Mouse (Mus musculus): ENCODE data around the gene Cwc22. TPM values are rescaled to one million over a fixed set of nuclear protein-coding genes. Genes with fewer than 3 reads are reported as not detected.

Cwc22 gene
- polyA plus RNA-seq, 1 experiment from 2014 or later: 47.2 TPM

DNA sequence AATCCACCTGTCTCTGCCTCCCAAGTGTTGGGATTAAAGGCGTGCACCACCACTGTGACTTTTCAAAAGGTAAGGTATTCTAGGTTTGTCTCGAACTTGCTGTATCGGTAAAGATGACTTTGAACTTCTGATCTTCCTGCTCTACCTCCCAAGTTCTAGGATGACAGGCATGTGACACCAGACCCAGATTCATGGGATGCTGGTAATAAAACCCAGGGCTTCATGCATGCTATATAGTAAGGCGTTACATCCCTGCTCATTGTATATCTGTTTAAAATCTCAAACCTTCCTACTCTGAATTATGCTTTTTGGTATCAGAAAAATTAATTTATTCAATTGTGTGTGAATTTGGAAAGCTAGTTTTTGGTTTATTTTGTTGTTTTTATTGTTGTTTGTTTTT lies 59.0 kb downstream of the Cwc22 start:
- Histone ChIP-seq H3K27ac (replicated peaks; ENCODE audit: low read depth, low read length) (no peak overlapping the region), H3K9me3 (ENCODE audit: control insufficient read depth, low read length) (no peaks in the 10 kb centered on the region)

DNA sequence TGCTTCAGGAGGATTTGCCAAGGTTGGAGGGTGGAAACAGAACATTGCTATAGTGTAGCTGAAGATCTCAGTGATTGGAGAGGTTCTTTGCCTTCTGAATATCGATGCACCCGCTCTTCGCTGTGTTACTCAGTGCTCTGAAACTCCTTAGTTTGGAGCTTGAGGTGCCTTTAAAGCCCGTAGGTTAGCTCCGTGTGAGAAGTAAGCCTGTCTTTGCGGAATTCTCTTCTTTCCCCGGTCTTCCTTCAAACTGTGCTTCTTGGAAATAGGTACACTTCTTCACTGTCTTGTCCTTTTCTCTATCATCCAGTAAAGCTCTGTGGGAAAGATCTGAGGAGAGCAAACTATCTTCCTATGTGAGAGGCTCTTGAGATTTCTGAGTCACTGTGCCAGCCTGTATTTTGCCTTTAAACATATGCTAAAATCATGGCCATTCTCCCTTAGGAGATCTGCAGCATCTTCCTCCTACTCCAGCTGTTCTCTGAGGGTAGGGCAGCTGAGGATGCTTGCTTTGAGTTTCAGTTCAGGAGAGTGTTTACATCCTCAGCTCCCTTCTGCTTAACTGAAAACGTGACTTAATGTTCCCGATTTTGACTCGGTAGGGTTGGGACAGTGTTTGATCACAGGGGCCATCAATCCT lies 60.6 kb downstream of the Cwc22 start:
- Histone ChIP-seq H3K4me1 (ENCODE audit: control insufficient read depth, insufficient read depth, low read length) (no peaks in the 10 kb centered on the region), H3K9me3 (ENCODE audit: control insufficient read depth, low read length) (no peaks in the 10 kb centered on the region), H3K36me3 (ENCODE audit: control insufficient read depth, insufficient read depth, low read length) (no peaks in the 10 kb centered on the region), H3K27me3 (ENCODE audit: control insufficient read depth, insufficient read depth, low read length) (no peaks in the 10 kb centered on the region), H3K4me2 (ENCODE audit: low read depth, severe bottlenecking) (no peak overlapping the region), H3K4me3 (ENCODE audit: low read depth, low read length) (no peak overlapping the region), H3K27ac (replicated peaks; ENCODE audit: low read depth, low read length) (no peak overlapping the region), H3K9ac (ENCODE audit: low read length) (no peak overlapping the region)
- WGBS: 84% methylated on average over 10 of the region's 10 CpGs
- ATAC-seq (ENCODE audit: insufficient number of reproducible peaks, low FRiP score, low TSS enrichment, low read depth) (no peak), DNase-seq (ENCODE audit: low spot score) (no peak)

More for the DNA sequence above, 59.0 kb downstream of the Cwc22 start:
- no peaks in the 10 kb centered on the region for H3K4me1 ChIP-seq (ENCODE audit: control insufficient read depth, insufficient read depth, low read length)
- H3K9ac ChIP-seq (ENCODE audit: low read length): no peak overlapping the region
- no peak overlapping the region for H3K4me2 ChIP-seq (ENCODE audit: low read depth, severe bottlenecking)
- H3K4me3 ChIP-seq (ENCODE audit: low read depth, low read length): no peak overlapping the region
- ATAC-seq (ENCODE audit: insufficient number of reproducible peaks, low FRiP score, low TSS enrichment, low read depth) (no peak), DNase-seq (ENCODE audit: low spot score) (peak; percentile 9)
- 92% methylated on average over 4 of the region's 4 CpGs for WGBS
- H3K36me3 ChIP-seq (ENCODE audit: control insufficient read depth, insufficient read depth, low read length): no peaks in the 10 kb centered on the region
- H3K27me3 ChIP-seq (ENCODE audit: control insufficient read depth, insufficient read depth, low read length): no peaks in the 10 kb centered on the region

- WGBS: 94% methylated on average over 6 of the region's 6 CpGs
- ATAC-seq (ENCODE audit: insufficient number of reproducible peaks, low FRiP score, low TSS enrichment, low read depth) (no peak), DNase-seq (ENCODE audit: low spot score) (peak; percentile 9)
- Histone ChIP-seq H3K4me1 (ENCODE audit: control insufficient read depth, insufficient read depth, low read length) (no peaks in the 10 kb centered on the region), H3K4me2 (ENCODE audit: low read depth, severe bottlenecking) (no peak overlapping the region), H3K27me3 (ENCODE audit: control insufficient read depth, insufficient read depth, low read length) (no peaks in the 10 kb centered on the region), H3K36me3 (ENCODE audit: control insufficient read depth, insufficient read depth, low read length) (no peaks in the 10 kb centered on the region), H3K4me3 (ENCODE audit: low read depth, low read length) (no peak overlapping the region), H3K27ac (replicated peaks; ENCODE audit: low read depth, low read length) (no peak overlapping the region), H3K9ac (ENCODE audit: low read length) (no peak overlapping the region), H3K9me3 (ENCODE audit: control insufficient read depth, low read length) (no peaks in the 10 kb centered on the region)
Observed at GRCm38 (mm10) chr2:77885036-77885435, 61.1 kb downstream of the Cwc22 start.

GRCm38 (mm10) chr2:77884491-77884890 lies 61.7 kb downstream of the Cwc22 start:
- WGBS: 86% methylated on average over 3 of the region's 3 CpGs
- H3K4me1 ChIP-seq (ENCODE audit: control insufficient read depth, insufficient read depth, low read length): no peaks in the 10 kb centered on the region
- no peak overlapping the region for H3K9ac ChIP-seq (ENCODE audit: low read length)
- ATAC-seq (ENCODE audit: insufficient number of reproducible peaks, low FRiP score, low TSS enrichment, low read depth) (no peak), DNase-seq (ENCODE audit: low spot score) (peak; percentile 8)
- H3K9me3 ChIP-seq (ENCODE audit: control insufficient read depth, low read length): no peaks in the 10 kb centered on the region
- no peak overlapping the region for H3K4me2 ChIP-seq (ENCODE audit: low read depth, severe bottlenecking)
- H3K27ac ChIP-seq (replicated peaks; ENCODE audit: low read depth, low read length): no peak overlapping the region
- H3K4me3 ChIP-seq (ENCODE audit: low read depth, low read length): no peak overlapping the region
- H3K27me3 ChIP-seq (ENCODE audit: control insufficient read depth, insufficient read depth, low read length): no peaks in the 10 kb centered on the region
- no peaks in the 10 kb centered on the region for H3K36me3 ChIP-seq (ENCODE audit: control insufficient read depth, insufficient read depth, low read length)

DNA sequence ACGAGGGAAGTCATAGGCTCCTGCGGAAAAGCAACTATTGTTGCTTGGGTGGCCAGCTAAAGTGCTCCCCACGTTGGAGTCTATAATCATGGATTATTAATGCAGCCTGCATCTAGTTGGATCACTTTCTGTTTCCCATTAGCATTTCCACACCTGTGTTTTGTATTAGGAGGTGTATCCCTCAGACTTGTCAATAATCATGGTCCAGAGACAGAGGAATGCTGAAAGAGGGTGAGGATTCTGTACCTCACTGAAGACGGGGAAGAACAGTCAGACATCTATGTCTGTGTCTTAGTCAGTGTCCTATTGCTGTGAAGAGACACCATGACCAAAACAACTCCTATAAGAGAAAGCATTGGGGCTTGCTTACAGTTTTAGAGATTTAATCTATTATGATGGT lies 63.2 kb downstream of the Cwc22 start:
- ATAC-seq (ENCODE audit: insufficient number of reproducible peaks, low FRiP score, low TSS enrichment, low read depth): no peak

DNA sequence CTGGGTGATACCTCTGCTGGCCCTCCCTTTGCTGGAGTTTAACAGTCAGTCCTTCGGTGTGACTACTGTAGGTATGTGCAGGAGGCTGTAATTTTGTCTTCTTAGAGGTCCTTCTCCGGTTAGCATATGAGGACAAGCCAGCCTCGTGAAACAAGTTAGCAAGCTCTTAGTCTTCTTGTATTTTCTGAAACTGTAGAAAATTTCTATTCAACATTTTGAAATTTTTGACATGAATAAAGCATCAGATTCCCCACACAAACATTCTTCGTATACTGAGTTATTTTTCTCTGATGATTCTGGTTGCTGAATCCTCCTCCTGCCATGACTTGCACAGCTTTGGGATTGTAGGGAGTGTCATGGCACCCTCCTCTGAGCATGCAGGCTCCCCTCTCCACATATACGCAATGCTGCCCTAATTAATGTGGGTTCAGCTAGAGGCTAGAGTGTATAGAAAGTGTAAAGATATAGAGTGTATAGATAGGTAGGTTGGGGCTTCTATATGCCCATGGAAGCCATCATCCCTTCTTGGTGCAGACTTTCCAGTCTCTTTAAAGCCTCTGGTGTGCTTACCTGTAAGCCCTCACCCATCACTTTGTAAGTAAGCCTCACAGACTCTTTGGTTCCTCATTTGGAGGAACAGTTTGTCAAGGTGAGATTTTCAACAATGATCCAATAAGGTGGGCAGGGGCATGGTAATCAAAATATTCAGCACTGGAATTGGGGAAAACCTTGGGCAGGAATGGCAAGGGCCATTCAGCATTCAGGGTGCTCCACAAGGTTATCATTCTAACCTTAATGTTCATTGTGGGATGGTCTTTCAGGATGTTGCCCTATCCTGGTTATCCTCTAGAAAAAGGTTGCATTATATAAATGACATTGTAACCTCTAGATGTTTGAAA lies 64.6 kb downstream of the Cwc22 start:
- H3K27me3 ChIP-seq (ENCODE audit: control insufficient read depth, insufficient read depth, low read length): no peaks in the 10 kb centered on the region
- no peak overlapping the region for H3K4me2 ChIP-seq (ENCODE audit: low read depth, severe bottlenecking)
- ATAC-seq (ENCODE audit: insufficient number of reproducible peaks, low FRiP score, low TSS enrichment, low read depth) (no peak), DNase-seq (ENCODE audit: low spot score) (no peak)
- no peaks in the 10 kb centered on the region for H3K9me3 ChIP-seq (ENCODE audit: control insufficient read depth, low read length)
- no peak overlapping the region for H3K9ac ChIP-seq (ENCODE audit: low read length)
- no peaks in the 10 kb centered on the region for H3K36me3 ChIP-seq (ENCODE audit: control insufficient read depth, insufficient read depth, low read length)
- H3K4me3 ChIP-seq (ENCODE audit: low read depth, low read length): no peak overlapping the region
- no peaks in the 10 kb centered on the region for H3K4me1 ChIP-seq (ENCODE audit: control insufficient read depth, insufficient read depth, low read length)
- WGBS: 84% methylated on average over 5 of the region's 5 CpGs
- no peak overlapping the region for H3K27ac ChIP-seq (replicated peaks; ENCODE audit: low read depth, low read length)

More for the DNA sequence above, 63.2 kb downstream of the Cwc22 start:
- Histone ChIP-seq H3K27ac (replicated peaks; ENCODE audit: low read depth, low read length) (no peak overlapping the region), H3K9me3 (ENCODE audit: control insufficient read depth, low read length) (no peaks in the 10 kb centered on the region), H3K27me3 (ENCODE audit: control insufficient read depth, insufficient read depth, low read length) (no peaks in the 10 kb centered on the region), H3K4me2 (ENCODE audit: low read depth, severe bottlenecking) (no peak overlapping the region), H3K4me1 (ENCODE audit: control insufficient read depth, insufficient read depth, low read length) (no peaks in the 10 kb centered on the region), H3K9ac (ENCODE audit: low read length) (no peak overlapping the region), H3K36me3 (ENCODE audit: control insufficient read depth, insufficient read depth, low read length) (no peaks in the 10 kb centered on the region), H3K4me3 (ENCODE audit: low read depth, low read length) (no peak overlapping the region)
- 74% methylated on average over 4 of the region's 4 CpGs for WGBS
- DNase-seq (ENCODE audit: low spot score): peak; percentile 7

GRCm38 (mm10) chr2:77880351-77880750 lies 65.8 kb downstream of the Cwc22 start:
- Histone ChIP-seq H3K4me2 (ENCODE audit: low read depth, severe bottlenecking) (no peak overlapping the region), H3K4me3 (ENCODE audit: low read depth, low read length) (no peak overlapping the region), H3K9me3 (ENCODE audit: control insufficient read depth, low read length) (no peaks in the 10 kb centered on the region), H3K36me3 (ENCODE audit: control insufficient read depth, insufficient read depth, low read length) (no peaks in the 10 kb centered on the region), H3K4me1 (ENCODE audit: control insufficient read depth, insufficient read depth, low read length) (no peaks in the 10 kb centered on the region), H3K9ac (ENCODE audit: low read length) (no peak overlapping the region), H3K27ac (replicated peaks; ENCODE audit: low read depth, low read length) (no peak overlapping the region), H3K27me3 (ENCODE audit: control insufficient read depth, insufficient read depth, low read length) (no peaks in the 10 kb centered on the region)
- no peak for ATAC-seq (ENCODE audit: insufficient number of reproducible peaks, low FRiP score, low TSS enrichment, low read depth)
- DNase-seq (ENCODE audit: low spot score): no peak
- 83% methylated on average over 1 of the region's 1 CpGs for WGBS

- 79% methylated on average over 5 of the region's 5 CpGs for WGBS
- H3K36me3 ChIP-seq (ENCODE audit: control insufficient read depth, insufficient read depth, low read length): no peaks in the 10 kb centered on the region
- no peak for ATAC-seq (ENCODE audit: insufficient number of reproducible peaks, low FRiP score, low TSS enrichment, low read depth)
- no peak overlapping the region for H3K4me2 ChIP-seq (ENCODE audit: low read depth, severe bottlenecking)
- DNase-seq (ENCODE audit: low spot score): no peak
- H3K4me1 ChIP-seq (ENCODE audit: control insufficient read depth, insufficient read depth, low read length): no peaks in the 10 kb centered on the region
- H3K27ac ChIP-seq (replicated peaks; ENCODE audit: low read depth, low read length): no peak overlapping the region
- H3K27me3 ChIP-seq (ENCODE audit: control insufficient read depth, insufficient read depth, low read length): no peaks in the 10 kb centered on the region
- no peaks in the 10 kb centered on the region for H3K9me3 ChIP-seq (ENCODE audit: control insufficient read depth, low read length)
- no peak overlapping the region for H3K4me3 ChIP-seq (ENCODE audit: low read depth, low read length)
- H3K9ac ChIP-seq (ENCODE audit: low read length): no peak overlapping the region
Observed at GRCm38 (mm10) chr2:77879736-77880135, 66.4 kb downstream of the Cwc22 start.
